Mouse (Mus musculus): Measurements from ENCODE around the gene Ggta1. TPM values are rescaled to one million over a fixed set of nuclear protein-coding genes. Genes with fewer than 3 reads are reported as not detected.
A peak's percentile ranks its signal among the peaks of the same experiment; 100 is the strongest.

The Ggta1 gene
- polyA plus RNA-seq, 1 experiment = 6.1 TPM

GRCm38 (mm10) chr2:35416473-35416872 lies 46.6 kb downstream of the Ggta1 start:
- no peak overlapping the region for H3K27ac ChIP-seq (ENCODE audit: insufficient read depth, low read depth, low read length)
- H3K4me3 ChIP-seq (ENCODE audit: insufficient read depth, low read depth, low read length) = no peak overlapping the region
- DNase-seq = no peak
- 74% methylated on average over 6 of the region's 6 CpGs for WGBS
- TF ChIP-seq POLR2A (IDR thresholded peaks at IDR 0.05; ENCODE audit: low read depth, low read length) (no peak), CTCF (conservative IDR thresholded peaks at IDR 0.05; ENCODE audit: insufficient read depth, insufficient read length, low read depth, low read length) (no peak)
- H3K4me1 ChIP-seq (ENCODE audit: control insufficient read depth, insufficient read depth, low read length) = no peaks in the 10 kb centered on the region
- no peaks in the 10 kb centered on the region for H3K27me3 ChIP-seq (replicated peaks; ENCODE audit: control insufficient read depth, insufficient read depth, low read length)
- no peaks in the 10 kb centered on the region for H3K36me3 ChIP-seq (ENCODE audit: control insufficient read depth, insufficient read depth, low read length)

- Histone ChIP-seq H3K36me3 (ENCODE audit: control insufficient read depth, insufficient read depth, low read length) (no peaks in the 10 kb centered on the region), H3K4me3 (ENCODE audit: insufficient read depth, low read depth, low read length) (no peak overlapping the region), H3K4me1 (ENCODE audit: control insufficient read depth, insufficient read depth, low read length) (no peaks in the 10 kb centered on the region), H3K27ac (ENCODE audit: insufficient read depth, low read depth, low read length) (no peak overlapping the region), H3K27me3 (replicated peaks; ENCODE audit: control insufficient read depth, insufficient read depth, low read length) (no peaks in the 10 kb centered on the region)
- 93% methylated on average over 3 of the region's 3 CpGs for WGBS
- TF ChIP-seq POLR2A (IDR thresholded peaks at IDR 0.05; ENCODE audit: low read depth, low read length) (no peak), CTCF (conservative IDR thresholded peaks at IDR 0.05; ENCODE audit: insufficient read depth, insufficient read length, low read depth, low read length) (no peak)
- no peak for DNase-seq
Measured at GRCm38 (mm10) chr2:35412810-35413209, 50.2 kb downstream of the Ggta1 start.

- H3K27me3 ChIP-seq (replicated peaks; ENCODE audit: control insufficient read depth, insufficient read depth, low read length) = no peaks in the 10 kb centered on the region
- WGBS = 73% methylated on average over 2 of the region's 2 CpGs
Measured at GRCm38 (mm10) chr2:35412246-35412645, 50.8 kb downstream of the Ggta1 start.

GRCm38 (mm10) chr2:35411640-35412190 lies 51.3 kb downstream of the Ggta1 start:
- WGBS = 61% methylated on average over 10 of the region's 10 CpGs
- Histone ChIP-seq H3K27me3 (replicated peaks; ENCODE audit: control insufficient read depth, insufficient read depth, low read length) (no peaks in the 10 kb centered on the region), H3K36me3 (ENCODE audit: control insufficient read depth, insufficient read depth, low read length) (no peaks in the 10 kb centered on the region), H3K27ac (ENCODE audit: insufficient read depth, low read depth, low read length) (no peak overlapping the region), H3K4me3 (ENCODE audit: insufficient read depth, low read depth, low read length) (no peak overlapping the region), H3K4me1 (ENCODE audit: control insufficient read depth, insufficient read depth, low read length) (no peaks in the 10 kb centered on the region)
- peak; percentile 20 for DNase-seq
- no peak for TF ChIP-seq POLR2A (IDR thresholded peaks at IDR 0.05; ENCODE audit: low read depth, low read length)
- no peak for TF ChIP-seq CTCF (conservative IDR thresholded peaks at IDR 0.05; ENCODE audit: insufficient read depth, insufficient read length, low read depth, low read length)

More at GRCm38 (mm10) chr2:35412246-35412645, 50.8 kb downstream of the Ggta1 start:
- no peak overlapping the region for H3K4me3 ChIP-seq (ENCODE audit: insufficient read depth, low read depth, low read length)
- no peak overlapping the region for H3K27ac ChIP-seq (ENCODE audit: insufficient read depth, low read depth, low read length)
- H3K4me1 ChIP-seq (ENCODE audit: control insufficient read depth, insufficient read depth, low read length) = no peaks in the 10 kb centered on the region
- no peaks in the 10 kb centered on the region for H3K36me3 ChIP-seq (ENCODE audit: control insufficient read depth, insufficient read depth, low read length)
- no peak for DNase-seq
- TF ChIP-seq CTCF (conservative IDR thresholded peaks at IDR 0.05; ENCODE audit: insufficient read depth, insufficient read length, low read depth, low read length) (no peak), POLR2A (IDR thresholded peaks at IDR 0.05; ENCODE audit: low read depth, low read length) (no peak)

GRCm38 (mm10) chr2:35409466-35409865 lies 53.6 kb downstream of the Ggta1 start:
- Histone ChIP-seq H3K4me3 (ENCODE audit: insufficient read depth, low read depth, low read length) (no peak overlapping the region), H3K36me3 (ENCODE audit: control insufficient read depth, insufficient read depth, low read length) (no peaks in the 10 kb centered on the region), H3K4me1 (ENCODE audit: control insufficient read depth, insufficient read depth, low read length) (no peaks in the 10 kb centered on the region), H3K27me3 (replicated peaks; ENCODE audit: control insufficient read depth, insufficient read depth, low read length) (no peaks in the 10 kb centered on the region), H3K27ac (ENCODE audit: insufficient read depth, low read depth, low read length) (no peak overlapping the region)
- 91% methylated on average over 6 of the region's 6 CpGs for WGBS
- no peak for TF ChIP-seq CTCF (conservative IDR thresholded peaks at IDR 0.05; ENCODE audit: insufficient read depth, insufficient read length, low read depth, low read length)
- TF ChIP-seq POLR2A (IDR thresholded peaks at IDR 0.05; ENCODE audit: low read depth, low read length) = no peak
- DNase-seq = no peak

- Histone ChIP-seq H3K27ac (ENCODE audit: insufficient read depth, low read depth, low read length) (no peak overlapping the region), H3K36me3 (ENCODE audit: control insufficient read depth, insufficient read depth, low read length) (no peaks in the 10 kb centered on the region), H3K4me3 (ENCODE audit: insufficient read depth, low read depth, low read length) (no peak overlapping the region), H3K27me3 (replicated peaks; ENCODE audit: control insufficient read depth, insufficient read depth, low read length) (no peaks in the 10 kb centered on the region), H3K4me1 (ENCODE audit: control insufficient read depth, insufficient read depth, low read length) (no peaks in the 10 kb centered on the region)
- no peak for DNase-seq
- WGBS = 70% methylated on average over 5 of the region's 5 CpGs
- TF ChIP-seq POLR2A (IDR thresholded peaks at IDR 0.05; ENCODE audit: low read depth, low read length) (no peak), CTCF (conservative IDR thresholded peaks at IDR 0.05; ENCODE audit: insufficient read depth, insufficient read length, low read depth, low read length) (no peak)
Measured at GRCm38 (mm10) chr2:35408409-35409110, 54.5 kb downstream of the Ggta1 start.

GRCm38 (mm10) chr2:35407878-35408277 lies 55.2 kb downstream of the Ggta1 start:
- Histone ChIP-seq H3K4me1 (ENCODE audit: control insufficient read depth, insufficient read depth, low read length) (no peaks in the 10 kb centered on the region), H3K27me3 (replicated peaks; ENCODE audit: control insufficient read depth, insufficient read depth, low read length) (no peaks in the 10 kb centered on the region), H3K27ac (ENCODE audit: insufficient read depth, low read depth, low read length) (no peak overlapping the region), H3K4me3 (ENCODE audit: insufficient read depth, low read depth, low read length) (no peak overlapping the region), H3K36me3 (ENCODE audit: control insufficient read depth, insufficient read depth, low read length) (no peaks in the 10 kb centered on the region)
- DNase-seq = no peak
- WGBS = 70% methylated on average over 7 of the region's 7 CpGs
- TF ChIP-seq POLR2A (IDR thresholded peaks at IDR 0.05; ENCODE audit: low read depth, low read length) (no peak), CTCF (conservative IDR thresholded peaks at IDR 0.05; ENCODE audit: insufficient read depth, insufficient read length, low read depth, low read length) (no peak)
